Mouse (Mus musculus) ES-E14 (cell line): ENCODE data around the gene Gal3st2b.
"Not testable (repeated sequence)": the region's sequence is repeated elsewhere in the genome, so short reads cannot be mapped to it uniquely, and the experiment has no call there.

Experiments
- CHD2 ChIP-seq: IDR thresholded peaks from 2 replicates; pipeline ENCODE4 v1.6.1; 2014; ENCODE audit warnings: mild to moderate bottlenecking, low read depth, low read length, inconsistent platforms
- HCFC1 ChIP-seq: IDR thresholded peaks from 2 replicates; pipeline ENCODE4 v1.6.1; 2012; ENCODE audit warnings: low read length, inconsistent platforms, borderline replicate concordance; ENCODE audit not compliant: insufficient read depth
- ZNF384 ChIP-seq: IDR thresholded peaks from 2 replicates; pipeline ENCODE4 v1.6.1; 2012; ENCODE audit warnings: low read depth, low read length, inconsistent platforms

DNA sequence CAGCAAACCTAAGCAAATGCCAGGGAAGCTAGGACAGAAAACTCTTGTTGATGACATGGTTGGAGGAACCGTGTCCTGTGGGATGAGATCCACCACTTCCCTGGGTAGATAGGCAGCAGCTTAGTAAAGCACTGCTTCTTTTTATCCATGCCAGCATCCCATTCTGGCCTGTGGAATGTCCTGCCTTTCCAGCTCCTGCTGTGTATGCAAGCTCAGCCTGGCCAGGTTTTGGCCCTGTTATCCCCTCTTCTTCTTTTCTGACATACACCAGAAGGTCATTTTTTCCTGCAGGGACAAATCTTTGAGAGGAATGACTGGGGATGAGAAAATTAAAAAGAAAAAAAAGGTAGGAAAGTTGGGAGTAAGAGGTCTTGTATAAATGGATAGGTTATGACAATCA is 17.3 kb downstream of the Gal3st2b start:
- TF ChIP-seq ZNF384, CHD2, HCFC1: not testable (repeated sequence)
